Mouse (Mus musculus) heart, adult 2 months (tissue): ENCODE data around the gene Hspa2. TPM values are rescaled to one million over a fixed set of nuclear protein-coding genes. Genes with fewer than 3 reads are reported as not detected.
"Not testable (repeated sequence)": the region's sequence is repeated elsewhere in the genome, so short reads cannot be mapped to it uniquely, and the experiment has no call there.

Source experiments
- DNase-seq, 2 experiments: peaks; one replicate each; pipeline ENCODE4 v3.0.0; 2021
- H3K27ac ChIP-seq: fragments of 200-600 bp; 2 replicates; pipeline ENCODE4 v1.8.1; 2022
- H3K27me3 ChIP-seq: fragments of 200-500 bp; 2 replicates; pipeline ENCODE4 v1.6.1; 2012; ENCODE audit warnings: mild to moderate bottlenecking, low read length, inconsistent platforms, mixed read lengths; ENCODE audit not compliant: control insufficient read depth, insufficient read depth
- H3K36me3 ChIP-seq: fragments of 200-500 bp; 2 replicates; pipeline ENCODE4 v1.6.1; 2012; ENCODE audit warnings: low read length, inconsistent platforms; ENCODE audit not compliant: control insufficient read depth, insufficient read depth
- H3K4me1 ChIP-seq: fragments of 200-500 bp; 2 replicates; pipeline ENCODE4 v1.6.1; 2011; ENCODE audit warnings: low read length; ENCODE audit not compliant: control insufficient read depth, insufficient read depth
- H3K4me3 ChIP-seq: fragments of 200-600 bp; 2 replicates; pipeline ENCODE4 v1.8.1; 2022
- H3K79me2 ChIP-seq: fragments of 200-500 bp; replicated peaks from 2 replicates; pipeline ENCODE4 v1.6.1; 2012; ENCODE audit warnings: mild to moderate bottlenecking, inconsistent platforms, low read length, moderate library complexity, mixed read lengths; ENCODE audit not compliant: control insufficient read depth, insufficient read depth
- H3K9ac ChIP-seq: fragments of 200-500 bp; 2 replicates; pipeline ENCODE4 v1.6.1; 2012; ENCODE audit warnings: low read depth, mild to moderate bottlenecking, control low read depth, inconsistent platforms, low read length, mixed read lengths
- CTCF ChIP-seq: fragments of 200-600 bp; IDR thresholded peaks from 2 replicates; pipeline ENCODE4 v1.8.1; 2022; ENCODE audit warnings: antibody characterized with exemption, mild to moderate bottlenecking, moderate library complexity
- EP300 ChIP-seq: fragments of 200-500 bp; IDR thresholded peaks from 2 replicates; pipeline ENCODE4 v1.6.1; 2011; ENCODE audit warnings: low read depth, low read length, control low read depth; ENCODE audit not compliant: insufficient read depth
- POLR2A ChIP-seq: fragments of 200-500 bp; IDR thresholded peaks from 2 replicates; pipeline ENCODE4 v1.6.1; 2011; ENCODE audit warnings: mild to moderate bottlenecking, low read depth, low read length, control low read depth; ENCODE audit not compliant: insufficient read depth
- WGBS: fragments of 180-500 bp; shearing (Covaris S2); methylation state at CpG from one replicate; pipeline ENCODE4 v1.1.7; 2018; 5-methylcytosine and 5-hydroxymethylcytosine counted together
- intact Hi-C: fragments of 180-260 bp; cut with DNase I; formaldehyde crosslinking; loops from one replicate; pipeline ENCODE4 v1.15.1; 2025
- polyA plus RNA-seq: library from polyadenylated mRNA; depleted of rRNA; stranded (reverse); fragments of >200 nt; gene quantifications from 2 replicates; pipeline ENCODE4 v1.2.3, GENCODE M21; 2012
- total RNA-seq, 2 experiments: library from RNA; stranded (reverse); gene quantifications; 2 replicates each; pipeline ENCODE4 v1.2.3; 2021

Hspa2 gene
- total and polyA plus RNA-seq, 3 experiments: 5.0 to 7.7 (median 5.1) TPM

DNA sequence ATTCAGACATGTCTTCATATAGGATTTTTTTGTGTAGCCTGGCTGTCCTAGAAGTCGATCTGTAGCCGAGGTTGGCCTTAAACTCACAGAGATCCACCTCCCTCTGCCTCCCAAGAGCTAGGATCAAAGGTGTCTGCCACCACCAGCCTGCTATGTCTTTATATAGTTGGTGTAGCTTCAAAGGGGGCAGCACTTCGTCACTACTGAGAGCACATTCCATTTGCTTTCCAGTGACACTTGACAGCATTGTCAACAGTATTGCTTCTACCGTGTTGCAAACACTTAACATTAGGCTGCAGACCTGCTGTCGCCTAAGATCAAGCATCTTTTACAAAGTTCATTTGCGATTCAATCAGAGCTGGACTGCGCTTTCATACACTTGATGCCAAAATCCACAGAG, 30.1 kb downstream of the Hspa2 start:
- H3K9ac ChIP-seq: no peak overlapping the region
- no peak overlapping the region for H3K4me3 ChIP-seq
- H3K27ac ChIP-seq: no peak overlapping the region
- DNase-seq: no peak
- intact Hi-C loops: no loop called here
- H3K4me1 ChIP-seq: no peaks in the 10 kb centered on the region
- H3K27me3 ChIP-seq: peaks cover 3% of the 10 kb centered on the region
- 44% methylated on average over 7 of the region's 7 CpGs for WGBS
- TF ChIP-seq EP300: no peak
- no peak for TF ChIP-seq POLR2A
- TF ChIP-seq CTCF: no peak
- H3K79me2 ChIP-seq: no peaks in the 10 kb centered on the region
- H3K36me3 ChIP-seq: no peaks in the 10 kb centered on the region

DNA sequence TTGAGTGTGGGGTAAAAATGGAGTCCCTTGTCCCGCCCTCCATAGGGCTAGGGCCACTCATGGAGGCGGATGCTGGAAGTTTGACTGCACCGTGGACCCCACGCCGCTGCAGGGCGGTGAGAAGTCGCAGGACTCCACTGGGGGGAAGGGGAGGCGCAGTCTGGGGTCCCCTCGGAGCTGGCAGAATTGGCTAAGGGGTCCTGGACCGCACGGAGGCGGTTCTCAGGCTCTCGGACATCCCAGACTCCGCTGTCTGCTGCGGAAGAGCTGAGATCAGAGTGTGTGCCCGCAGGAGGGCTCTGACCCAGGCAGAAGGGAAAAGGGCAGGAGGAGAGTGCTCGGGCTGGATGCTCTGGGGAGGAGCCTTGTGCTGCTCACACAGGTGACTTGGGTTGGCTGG, 31.1 kb downstream of the Hspa2 start:
- Histone ChIP-seq H3K9ac (no peak overlapping the region), H3K4me1 (no peaks in the 10 kb centered on the region), H3K79me2 (no peaks in the 10 kb centered on the region), H3K27ac (no peak overlapping the region), H3K27me3 (peaks cover 3% of the 10 kb centered on the region), H3K4me3 (no peak overlapping the region), H3K36me3 (no peaks in the 10 kb centered on the region)
- 6% methylated on average over 17 of the region's 17 CpGs for WGBS
- DNase-seq: no peak
- intact Hi-C loops: no loop called here
- TF ChIP-seq CTCF (no peak), POLR2A (no peak), EP300 (no peak)

DNA sequence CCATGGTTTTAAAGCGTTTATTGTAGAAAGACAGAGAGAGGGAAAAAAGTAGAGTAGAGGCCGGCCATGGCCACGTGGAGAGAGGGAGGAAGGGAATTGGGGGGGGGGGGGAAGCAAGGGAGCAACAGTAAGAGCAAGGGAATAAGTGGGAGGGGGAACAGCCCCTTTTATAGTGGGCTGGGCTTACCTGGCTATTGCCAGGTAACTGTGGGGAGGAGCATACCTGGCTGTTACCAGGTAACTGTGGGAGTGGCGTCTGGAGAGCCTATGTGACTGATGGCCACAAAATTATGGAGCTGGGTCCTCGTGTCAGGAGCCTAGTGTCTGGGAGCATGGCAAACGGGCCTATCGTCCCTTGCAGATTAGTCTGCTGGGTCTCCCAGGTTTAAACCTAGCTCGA, 31.6 kb downstream of the Hspa2 start:
- DNase-seq: no peak
- Histone ChIP-seq H3K4me3 (no peak overlapping the region), H3K79me2 (no peaks in the 10 kb centered on the region), H3K27me3 (peaks cover 3% of the 10 kb centered on the region), H3K27ac (no peak overlapping the region), H3K9ac (no peak overlapping the region), H3K4me1 (no peaks in the 10 kb centered on the region), H3K36me3 (no peaks in the 10 kb centered on the region)
- TF ChIP-seq EP300 (no peak), POLR2A (no peak), CTCF (no peak)
- intact Hi-C loops: no loop called here
- WGBS: 52% methylated on average over 8 of the region's 8 CpGs

DNA sequence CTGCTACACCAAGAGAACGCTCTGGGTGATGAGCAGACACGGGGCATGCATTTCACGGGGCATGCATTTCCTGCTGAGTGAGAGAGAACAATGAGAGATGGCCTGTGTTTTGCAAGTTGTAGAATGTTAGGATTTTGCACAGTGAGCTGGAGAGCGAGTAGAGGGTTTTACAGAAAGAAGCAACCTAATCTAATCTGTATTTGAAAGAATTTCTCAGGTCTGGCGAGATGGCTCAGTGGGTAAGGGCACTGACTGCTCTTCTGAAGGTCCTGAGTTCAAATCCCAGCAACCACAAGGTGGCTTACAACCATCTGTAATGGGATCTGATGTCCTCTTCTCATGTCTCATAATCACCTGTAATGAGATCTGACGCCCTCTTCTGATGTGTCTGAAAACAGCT, 39.5 kb downstream of the Hspa2 start:
- 68% methylated on average over 6 of the region's 6 CpGs for WGBS
- H3K27me3 ChIP-seq, intact Hi-C loops, H3K36me3 ChIP-seq, DNase-seq, H3K79me2 ChIP-seq, H3K9ac ChIP-seq, H3K4me3 ChIP-seq, H3K4me1 ChIP-seq, H3K27ac ChIP-seq: not testable (repeated sequence)

DNA sequence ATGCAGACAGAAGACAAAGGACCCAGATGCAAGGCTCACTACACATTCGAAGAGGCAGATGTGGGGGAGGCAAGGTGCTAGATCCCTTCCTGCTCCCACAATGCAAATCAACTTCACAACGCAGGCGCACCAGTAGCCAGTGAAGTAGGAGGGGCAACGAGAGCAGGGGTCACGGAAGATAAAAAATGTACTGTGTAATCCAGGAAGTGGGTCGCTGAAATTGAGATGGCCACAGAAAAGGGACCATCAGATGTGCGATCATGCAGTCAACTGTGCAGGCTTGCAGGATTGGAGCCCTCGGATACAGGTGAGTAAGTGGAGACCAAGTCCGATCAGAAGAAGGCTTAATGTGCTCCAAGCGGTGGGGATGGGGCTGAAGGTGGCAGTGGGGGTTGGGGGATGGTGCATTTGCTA, 40.4 kb downstream of the Hspa2 start:
- H3K27me3 ChIP-seq: no peaks in the 10 kb centered on the region
- no peak for DNase-seq
- 53% methylated on average over 10 of the region's 10 CpGs for WGBS
- H3K27ac ChIP-seq: no peak overlapping the region
- H3K9ac ChIP-seq: no peak overlapping the region
- H3K36me3 ChIP-seq: no peaks in the 10 kb centered on the region
- intact Hi-C loops: no loop called here
- H3K4me1 ChIP-seq: no peaks in the 10 kb centered on the region
- TF ChIP-seq EP300: no peak
- no peak for TF ChIP-seq POLR2A
- no peak for TF ChIP-seq CTCF
- no peaks in the 10 kb centered on the region for H3K79me2 ChIP-seq
- no peak overlapping the region for H3K4me3 ChIP-seq

DNA sequence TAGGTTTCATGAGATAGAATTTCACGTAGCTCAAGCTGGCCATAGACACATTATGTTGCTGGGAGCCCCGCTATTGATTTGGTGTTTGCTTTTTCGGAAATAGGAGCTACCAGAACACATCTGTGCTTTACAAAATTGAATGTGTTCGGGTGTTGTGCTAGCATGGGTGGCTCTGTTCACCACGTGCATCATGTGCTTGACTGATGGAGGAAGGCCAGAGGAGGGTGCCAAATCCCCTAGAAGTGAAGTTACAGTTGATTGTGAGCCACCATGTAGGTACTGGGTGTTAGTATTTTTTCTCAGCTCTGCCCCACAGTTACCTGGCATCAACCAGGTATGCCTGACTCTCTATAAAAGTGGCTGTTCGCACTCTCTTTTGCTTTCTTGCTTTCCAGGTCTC, 40.9 kb downstream of the Hspa2 start:
- H3K36me3 ChIP-seq: no peaks in the 10 kb centered on the region
- H3K4me1 ChIP-seq: no peaks in the 10 kb centered on the region
- H3K79me2 ChIP-seq: no peaks in the 10 kb centered on the region
- H3K4me3 ChIP-seq: no peak overlapping the region
- 73% methylated on average over 6 of the region's 6 CpGs for WGBS
- intact Hi-C loops: no loop called here
- no peak for TF ChIP-seq POLR2A
- no peak for TF ChIP-seq EP300
- no peak for TF ChIP-seq CTCF
- H3K27me3 ChIP-seq: no peaks in the 10 kb centered on the region
- no peak overlapping the region for H3K27ac ChIP-seq
- no peak for DNase-seq
- H3K9ac ChIP-seq: no peak overlapping the region

DNA sequence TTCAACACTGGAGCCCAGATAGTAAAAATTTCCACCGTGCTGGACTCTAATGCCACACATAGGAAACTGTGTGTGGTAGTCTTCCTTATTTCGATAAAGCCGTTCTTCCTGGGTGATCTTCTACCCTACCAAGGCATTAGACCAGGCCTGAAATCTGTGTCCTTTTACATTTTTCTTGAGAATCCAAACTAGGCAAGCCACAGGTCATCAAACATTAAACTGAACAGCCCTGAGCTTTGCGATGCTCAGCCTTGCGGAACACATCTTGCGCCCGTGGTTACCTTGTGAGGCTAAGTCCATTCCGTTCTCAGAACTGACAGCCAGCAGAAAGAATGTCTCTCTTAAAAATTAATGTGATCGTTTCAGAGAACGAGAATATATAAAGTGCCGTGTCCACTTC, 42.2 kb downstream of the Hspa2 start:
- H3K27ac ChIP-seq: no peak overlapping the region
- H3K79me2 ChIP-seq: no peaks in the 10 kb centered on the region
- no peak for DNase-seq
- no peaks in the 10 kb centered on the region for H3K27me3 ChIP-seq
- no peak for TF ChIP-seq POLR2A
- no peak for TF ChIP-seq EP300
- no peak for TF ChIP-seq CTCF
- no peaks in the 10 kb centered on the region for H3K36me3 ChIP-seq
- no peak overlapping the region for H3K4me3 ChIP-seq
- WGBS: 92% methylated on average over 11 of the region's 11 CpGs
- H3K9ac ChIP-seq: no peak overlapping the region
- no peaks in the 10 kb centered on the region for H3K4me1 ChIP-seq
- intact Hi-C loops: no loop called here
